Mouse (Mus musculus): ENCODE measurements around the gene Gm20822.
"Not testable (repeated sequence)": the region's sequence is repeated elsewhere in the genome, so short reads cannot be mapped to it uniquely, and the experiment has no call there.

The Gm20822 gene

DNA sequence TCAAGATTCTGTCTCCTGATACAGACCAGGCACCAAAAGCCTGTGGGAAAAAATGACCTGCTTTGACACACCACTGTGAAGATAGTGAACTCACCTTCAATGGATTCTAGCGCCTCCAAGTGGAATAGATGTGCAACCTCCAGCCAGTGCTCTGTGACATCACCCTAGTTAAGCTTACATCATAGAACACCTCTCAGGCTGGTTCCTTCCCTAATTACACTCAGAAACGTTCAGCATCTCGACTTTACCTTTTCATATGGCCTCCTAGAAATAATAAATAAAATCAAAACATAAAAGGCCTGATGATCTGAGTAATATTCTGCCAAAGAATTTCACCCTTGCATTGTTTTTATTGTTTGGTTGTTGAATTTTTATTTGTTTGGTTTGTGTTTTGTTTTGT lies at the start of gene Gm20822:
TSS of gene Gm20822 (minus strand) at position 101 of the 400 bp plus-strand sequence.
- not testable (repeated sequence) for DNase-seq

All from B cell, adult 2 months (primary cell).